Mouse (Mus musculus) ES-Bruce4 (cell line): ENCODE data around the gene Pde8a. TPM values are rescaled to one million over a fixed set of nuclear protein-coding genes. Genes with fewer than 3 reads are reported as not detected.
A peak's percentile ranks its signal among the peaks of the same experiment; 100 is the strongest.
"Not testable (repeated sequence)": the region's sequence is repeated elsewhere in the genome, so short reads cannot be mapped to it uniquely, and the experiment has no call there.

Source experiments
- H3K27ac ChIP-seq: 2 replicates; pipeline ENCODE4 v1.5.1; 2012; ENCODE audit warnings: low read length, inconsistent platforms; ENCODE audit not compliant: insufficient read depth
- H3K27me3 ChIP-seq: 2 replicates; pipeline ENCODE4 v1.6.1; 2012; ENCODE audit warnings: mild to moderate bottlenecking, low read length, inconsistent platforms; ENCODE audit not compliant: control insufficient read depth, poor library complexity, insufficient read depth, severe bottlenecking
- H3K36me3 ChIP-seq: 2 replicates; pipeline ENCODE4 v1.6.1; 2012; ENCODE audit warnings: inconsistent platforms, mild to moderate bottlenecking, low read length, moderate library complexity; ENCODE audit not compliant: control insufficient read depth, poor library complexity, insufficient read depth, severe bottlenecking
- H3K4me1 ChIP-seq: one replicate; pipeline ENCODE4 v1.8.1; 2011; ENCODE audit warnings: low read length; ENCODE audit not compliant: control insufficient read depth, insufficient read depth
- H3K4me3 ChIP-seq: 2 replicates; pipeline ENCODE4 v1.5.1; 2011; ENCODE audit warnings: low read depth, mild to moderate bottlenecking, low read length
- H3K9ac ChIP-seq: 2 replicates; pipeline ENCODE4 v1.6.1; 2012; ENCODE audit warnings: low read depth, mild to moderate bottlenecking, inconsistent platforms; ENCODE audit not compliant: poor library complexity, severe bottlenecking
- H3K9me3 ChIP-seq: replicated peaks from 2 replicates; pipeline ENCODE4 v1.6.1; 2012; ENCODE audit warnings: mild to moderate bottlenecking, low read length, inconsistent platforms; ENCODE audit not compliant: control insufficient read depth, poor library complexity, insufficient read depth, severe bottlenecking
- CTCF ChIP-seq: IDR thresholded peaks from one replicate; pipeline ENCODE4 v1.8.1; 2011; ENCODE audit warnings: low read depth, low read length
- EP300 ChIP-seq: IDR thresholded peaks from 2 replicates; pipeline ENCODE4 v1.6.1; 2011; ENCODE audit warnings: low read depth, low read length; ENCODE audit not compliant: insufficient read depth
- POLR2A ChIP-seq: IDR thresholded peaks from one replicate; pipeline ENCODE4 v1.8.1; 2011; ENCODE audit warnings: low read length; ENCODE audit not compliant: insufficient read depth
- polyA plus RNA-seq: library from polyadenylated mRNA; stranded (reverse); fragments of >200 nt; gene quantifications from 2 replicates; pipeline ENCODE4 v1.2.4, GENCODE M21; 2011; ENCODE audit warnings: low read depth; ENCODE audit not compliant: missing spikeins, insufficient read depth, insufficient read length

The Pde8a gene
- polyA plus RNA-seq, 1 experiment: 7.4 TPM

DNA sequence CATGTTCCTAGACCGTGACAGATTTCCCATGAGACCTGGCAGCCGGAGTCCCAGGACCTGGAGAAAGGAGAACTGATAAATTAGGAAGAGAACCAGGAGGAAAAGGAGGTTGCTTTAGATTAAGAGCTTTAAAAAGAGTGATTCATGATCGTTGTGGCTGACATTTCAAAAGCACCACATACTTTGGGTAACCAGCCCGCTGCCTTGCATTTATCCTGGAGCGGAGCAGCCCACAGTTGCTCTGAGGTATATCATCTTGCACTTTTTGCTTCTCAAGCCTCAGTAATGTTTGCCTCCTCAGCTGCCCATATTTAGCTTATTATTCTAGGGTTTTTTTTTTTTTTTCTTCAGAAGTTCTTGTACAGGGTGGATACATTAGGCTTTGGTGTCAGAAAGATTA lies 11.0 kb upstream of the Pde8a start:
- H3K27ac ChIP-seq: no peak overlapping the region
- no peaks in the 10 kb centered on the region for H3K27me3 ChIP-seq
- H3K9me3 ChIP-seq: no peaks in the 10 kb centered on the region
- TF ChIP-seq CTCF (no peak), EP300 (no peak), POLR2A (no peak)
- no peaks in the 10 kb centered on the region for H3K36me3 ChIP-seq
- no peak overlapping the region for H3K4me3 ChIP-seq
- H3K9ac ChIP-seq: no peak overlapping the region
- H3K4me1 ChIP-seq: peaks cover 7% of the 10 kb centered on the region

DNA sequence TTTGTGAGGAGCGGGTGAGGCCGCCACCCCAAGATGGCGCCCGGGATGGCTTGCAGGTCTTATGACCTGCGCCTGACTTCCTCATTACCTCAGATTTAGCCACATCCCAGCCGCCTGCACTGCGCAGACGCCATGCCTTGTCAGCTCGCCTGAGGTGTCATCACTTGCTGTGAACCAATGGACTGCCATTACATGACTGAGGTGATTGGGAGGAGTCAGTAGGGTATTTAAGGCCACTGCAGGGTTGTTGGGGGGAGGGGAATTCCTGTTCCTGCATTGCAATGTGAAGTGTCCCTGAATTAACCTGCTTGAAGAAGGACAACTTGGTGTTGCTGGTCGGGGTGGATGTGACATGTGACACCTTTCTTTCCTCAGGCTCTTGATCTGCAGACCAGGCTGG lies 9.8 kb upstream of the Pde8a start:
- not testable (repeated sequence) for H3K9ac ChIP-seq, H3K4me3 ChIP-seq, H3K27ac ChIP-seq, H3K4me1 ChIP-seq, H3K9me3 ChIP-seq, H3K27me3 ChIP-seq, H3K36me3 ChIP-seq

DNA sequence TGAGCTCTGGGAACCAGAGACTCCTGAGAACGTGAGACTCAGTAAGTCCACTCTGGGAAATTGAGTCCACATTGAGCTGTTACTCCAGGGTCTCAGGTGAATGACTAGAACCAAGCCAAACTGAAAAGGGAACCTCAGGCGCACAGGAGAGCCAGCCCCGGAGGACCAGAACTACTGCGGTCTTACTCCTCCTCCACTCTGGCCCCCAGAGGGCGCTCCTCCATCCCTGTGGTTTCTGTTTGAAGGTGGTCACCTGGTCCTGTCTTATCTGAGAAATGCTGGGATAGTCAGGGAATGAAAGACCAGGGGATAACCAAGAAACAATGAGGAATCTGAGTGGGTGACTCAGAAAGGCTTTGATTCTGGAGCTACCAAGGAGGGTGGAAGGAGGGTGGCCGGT lies 4.5 kb upstream of the Pde8a start:
- no peak overlapping the region for H3K9ac ChIP-seq
- H3K36me3 ChIP-seq: no peaks in the 10 kb centered on the region
- peaks cover 8% of the 10 kb centered on the region for H3K27me3 ChIP-seq
- TF ChIP-seq EP300: no peak
- peak; percentile 86 for TF ChIP-seq CTCF
- no peak for TF ChIP-seq POLR2A
- H3K4me1 ChIP-seq: peaks cover 7% of the 10 kb centered on the region
- H3K4me3 ChIP-seq: no peak overlapping the region
- H3K9me3 ChIP-seq: no peaks in the 10 kb centered on the region
- no peak overlapping the region for H3K27ac ChIP-seq

DNA sequence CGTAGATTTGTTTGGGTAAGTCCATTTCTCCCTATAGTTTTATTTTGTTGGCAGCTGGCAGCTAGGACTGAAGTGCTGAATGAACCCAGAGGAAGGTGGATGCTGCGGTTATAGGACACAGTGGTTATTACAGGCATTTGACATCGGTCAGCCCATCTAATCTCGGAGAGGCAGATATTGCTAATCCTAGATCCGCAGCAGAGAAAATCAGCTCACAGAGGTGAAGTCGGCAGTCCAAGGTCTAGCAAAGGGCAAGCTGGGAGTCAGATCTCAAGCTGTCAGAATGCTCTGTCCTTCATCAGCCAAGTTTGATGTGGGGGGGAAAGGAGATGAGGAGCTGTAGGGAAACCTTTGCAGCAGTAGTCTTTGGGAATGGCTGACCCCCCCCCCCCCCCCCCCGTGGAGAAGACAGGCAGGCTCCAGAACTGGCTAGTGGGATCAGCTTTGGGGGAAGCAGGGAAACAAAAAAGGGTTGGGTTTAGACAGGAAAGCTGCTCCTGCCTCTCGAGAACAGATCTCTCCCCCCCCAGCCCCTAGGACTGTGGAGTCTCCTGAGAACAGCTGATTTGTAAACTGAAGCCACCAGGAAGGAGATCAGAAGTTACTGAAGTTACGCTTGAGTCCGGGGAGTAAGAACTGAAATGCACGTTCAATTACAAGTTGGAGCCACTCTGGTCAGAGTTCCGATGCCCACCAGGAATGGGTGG lies 3.3 kb upstream of the Pde8a start:
- no peaks in the 10 kb centered on the region for H3K36me3 ChIP-seq
- H3K9ac ChIP-seq: no peak overlapping the region
- TF ChIP-seq POLR2A (no peak), EP300 (no peak), CTCF (no peak)
- H3K4me1 ChIP-seq: peaks cover 7% of the 10 kb centered on the region
- no peaks in the 10 kb centered on the region for H3K9me3 ChIP-seq
- no peak overlapping the region for H3K27ac ChIP-seq
- H3K4me3 ChIP-seq: no peak overlapping the region
- peaks cover 14% of the 10 kb centered on the region for H3K27me3 ChIP-seq

DNA sequence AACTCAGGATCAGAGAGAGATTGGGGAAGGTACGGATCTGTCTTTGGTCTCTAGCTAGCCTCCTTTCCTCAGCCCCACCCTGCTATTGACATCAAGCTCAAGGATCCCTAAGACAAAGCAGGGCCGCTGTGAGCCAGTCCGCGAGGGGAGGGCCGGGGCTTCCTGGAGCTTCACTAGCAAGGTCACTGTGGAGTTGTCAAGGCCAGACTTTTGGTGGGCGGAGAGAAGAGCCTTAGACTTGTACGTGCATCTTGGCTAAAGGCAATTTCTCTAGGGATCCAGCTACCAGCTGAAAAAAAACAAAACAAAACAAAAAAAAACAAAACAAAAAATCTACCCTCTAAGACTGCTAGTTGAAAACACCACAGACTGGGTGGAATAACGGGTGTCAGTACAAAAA lies 1.6 kb upstream of the Pde8a start:
- no peak overlapping the region for H3K27ac ChIP-seq
- H3K9ac ChIP-seq: no peak overlapping the region

DNA sequence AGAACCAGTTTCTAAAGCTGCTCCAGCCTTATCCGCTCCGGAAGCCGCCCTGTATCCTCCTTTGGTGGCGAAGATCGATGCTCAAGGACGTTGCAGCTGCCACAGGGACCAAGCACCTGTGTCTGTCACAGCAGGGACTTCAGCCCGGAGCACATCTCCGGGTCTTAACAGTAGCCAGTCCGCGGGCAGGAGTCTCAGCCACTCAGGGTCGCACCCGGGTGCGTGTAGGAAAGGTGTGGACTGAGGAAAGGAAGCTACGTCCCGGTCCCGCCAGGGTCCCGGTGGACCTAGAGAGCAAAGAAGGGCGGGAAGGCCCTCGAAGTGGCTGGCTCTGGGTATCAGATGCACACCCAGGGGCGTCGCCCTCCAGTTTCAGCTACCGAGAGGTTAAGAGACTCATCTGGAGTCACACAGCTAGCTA lies 1.1 kb upstream of the Pde8a start:
- no peaks in the 10 kb centered on the region for H3K36me3 ChIP-seq
- peaks cover 16% of the 10 kb centered on the region for H3K27me3 ChIP-seq
- TF ChIP-seq EP300: peak; percentile 79
- no peak for TF ChIP-seq CTCF
- no peak for TF ChIP-seq POLR2A
- H3K9me3 ChIP-seq: no peaks in the 10 kb centered on the region
- H3K4me1 ChIP-seq: peaks cover 7% of the 10 kb centered on the region
- peak overlapping the region; percentile 83 for H3K4me3 ChIP-seq
- no peak overlapping the region for H3K27ac ChIP-seq
- peak overlapping the region; percentile 23 for H3K9ac ChIP-seq

More for the DNA sequence above, 1.6 kb upstream of the Pde8a start:
- Histone ChIP-seq H3K4me1 (peaks cover 7% of the 10 kb centered on the region), H3K4me3 (no peak overlapping the region), H3K27me3 (peaks cover 16% of the 10 kb centered on the region), H3K9me3 (no peaks in the 10 kb centered on the region), H3K36me3 (no peaks in the 10 kb centered on the region)
- TF ChIP-seq CTCF: no peak
- no peak for TF ChIP-seq POLR2A
- TF ChIP-seq EP300: peak; percentile 85
